13 mouse cellular contexts compared by ENCODE assay signal in genomic region chr2:13373291-13373690, GRCm38 (mm10).
A peak's percentile ranks its signal among the peaks of the same experiment; 100 is the strongest.
DNase-seq lines count a peak whose midpoint lies in the region; ATAC-seq lines count a peak whose summit lies in the region.
"Had no signal": no experiment of that assay in that cellular context is flagged by ENCODE, and none has a peak within 500 bp of the region (broad histone marks: within the 10 kb centered on the region; RNA-seq: fewer than 3 reads in every experiment).

No protein-coding gene starts in this region.

- WGBS in forebrain, embryonic 12.5 days: 72% methylated on average over 1 of the region's 1 CpGs
- WGBS in forebrain, embryonic 16.5 days: 79% methylated on average over 1 of the region's 1 CpGs
- WGBS in kidney, embryonic 15.5 days: 74% methylated on average over 1 of the region's 1 CpGs
- 50% methylated on average over 1 of the region's 1 CpGs for WGBS in embryonic facial prominence, embryonic 10.5 days
- 46% methylated on average over 1 of the region's 1 CpGs for WGBS in midbrain, embryonic 13.5 days

- H3K4me3 ChIP-seq in forebrain, embryonic 12.5 days (replicated peaks): no peak overlapping the region
- H3K4me3 ChIP-seq in forebrain, embryonic 16.5 days (replicated peaks; ENCODE audit: low read length): no peak overlapping the region
- no peak overlapping the region for H3K4me3 ChIP-seq in kidney, embryonic 15.5 days (replicated peaks)
- no peak overlapping the region for H3K4me3 ChIP-seq in embryonic facial prominence, embryonic 10.5 days
- no peak overlapping the region for H3K4me3 ChIP-seq in midbrain, embryonic 13.5 days (replicated peaks)
- H3K4me3 ChIP-seq: erythroblast, embryonic 14.5 days had no signal

- no peaks in the 10 kb centered on the region for H3K9me3 ChIP-seq in forebrain, embryonic 12.5 days
- no peaks in the 10 kb centered on the region for H3K9me3 ChIP-seq in forebrain, embryonic 16.5 days (ENCODE audit: control insufficient read depth, low read length)
- no peaks in the 10 kb centered on the region for H3K9me3 ChIP-seq in kidney, embryonic 15.5 days (replicated peaks)
- H3K9me3 ChIP-seq in embryonic facial prominence, embryonic 10.5 days: no peaks in the 10 kb centered on the region
- no peaks in the 10 kb centered on the region for H3K9me3 ChIP-seq in midbrain, embryonic 13.5 days

- no peak for ATAC-seq in forebrain, embryonic 12.5 days (ENCODE audit: low FRiP score)
- ATAC-seq in forebrain, embryonic 16.5 days: no peak
- no peak for ATAC-seq in kidney, embryonic 15.5 days (replicated peaks; ENCODE audit: low FRiP score)
- no peak for ATAC-seq in midbrain, embryonic 13.5 days
- ATAC-seq: activated CD4-positive, CD25-positive, alpha-beta regulatory T cell, adult 4 months had no signal

- no peak overlapping the region for H3K9ac ChIP-seq in forebrain, embryonic 12.5 days
- H3K9ac ChIP-seq in forebrain, embryonic 16.5 days (replicated peaks; ENCODE audit: low read depth, low read length): no peak overlapping the region
- H3K9ac ChIP-seq in kidney, embryonic 15.5 days: no peak overlapping the region
- H3K9ac ChIP-seq in midbrain, embryonic 13.5 days (replicated peaks): no peak overlapping the region

- peaks cover 33% of the 10 kb centered on the region for H3K4me1 ChIP-seq in forebrain, embryonic 12.5 days
- peaks cover 8% of the 10 kb centered on the region for H3K4me1 ChIP-seq in forebrain, embryonic 16.5 days (replicated peaks; ENCODE audit: control insufficient read depth, insufficient read depth, low read length)
- peaks cover 24% of the 10 kb centered on the region for H3K4me1 ChIP-seq in kidney, embryonic 15.5 days
- H3K4me1 ChIP-seq in embryonic facial prominence, embryonic 10.5 days: peaks cover 31% of the 10 kb centered on the region
- H3K4me1 ChIP-seq in midbrain, embryonic 13.5 days (replicated peaks): peaks cover 29% of the 10 kb centered on the region

- no peaks in the 10 kb centered on the region for H3K27me3 ChIP-seq in forebrain, embryonic 12.5 days
- no peaks in the 10 kb centered on the region for H3K27me3 ChIP-seq in forebrain, embryonic 16.5 days (replicated peaks; ENCODE audit: control insufficient read depth, insufficient read depth, low read length)
- no peaks in the 10 kb centered on the region for H3K27me3 ChIP-seq in kidney, embryonic 15.5 days
- no peaks in the 10 kb centered on the region for H3K27me3 ChIP-seq in embryonic facial prominence, embryonic 10.5 days (replicated peaks; ENCODE audit: low read depth, poor library complexity, severe bottlenecking)
- H3K27me3 ChIP-seq in midbrain, embryonic 13.5 days: no peaks in the 10 kb centered on the region

- H3K27ac ChIP-seq in forebrain, embryonic 12.5 days: peak overlapping the region; percentile 88; the same call in 1 of the 2 replicates
- H3K27ac ChIP-seq in forebrain, embryonic 16.5 days (ENCODE audit: low read length): no peak overlapping the region
- H3K27ac ChIP-seq in kidney, embryonic 15.5 days: peak overlapping the region; percentile 94
- peak overlapping the region; percentile 87 for H3K27ac ChIP-seq in embryonic facial prominence, embryonic 10.5 days (replicated peaks)
- peak overlapping the region; percentile 85 for H3K27ac ChIP-seq in midbrain, embryonic 13.5 days

- no peaks in the 10 kb centered on the region for H3K36me3 ChIP-seq in forebrain, embryonic 12.5 days (replicated peaks)
- no peaks in the 10 kb centered on the region for H3K36me3 ChIP-seq in forebrain, embryonic 16.5 days (ENCODE audit: control insufficient read depth, insufficient read depth)
- no peaks in the 10 kb centered on the region for H3K36me3 ChIP-seq in kidney, embryonic 15.5 days
- H3K36me3 ChIP-seq in embryonic facial prominence, embryonic 10.5 days (replicated peaks): no peaks in the 10 kb centered on the region
- H3K36me3 ChIP-seq in midbrain, embryonic 13.5 days: no peaks in the 10 kb centered on the region

- H3K4me2 ChIP-seq in forebrain, embryonic 12.5 days: no peak overlapping the region
- H3K4me2 ChIP-seq in forebrain, embryonic 16.5 days (ENCODE audit: low read length): no peak overlapping the region
- H3K4me2 ChIP-seq in kidney, embryonic 15.5 days: no peak overlapping the region
- H3K4me2 ChIP-seq in midbrain, embryonic 13.5 days (replicated peaks): no peak overlapping the region

- DNase-seq in kidney, adult 18-20 months: no peak
- no peak for DNase-seq in embryonic facial prominence, embryonic 10.5 days (ENCODE audit: low spot score)
- no peak for DNase-seq in cerebellum, adult 11 months
- DNase-seq in thymus, postnatal 0 days (ENCODE audit: low spot score): no peak
- DNase-seq: cerebellum, postnatal 14 days; lung, postnatal 10 days; right cerebral cortex, postnatal 14 days had no signal
